Mouse (Mus musculus) right cerebral cortex, postnatal 36 days (tissue): ENCODE results near the gene Cyp2a5.
"Not testable (repeated sequence)": the region's sequence is repeated elsewhere in the genome, so short reads cannot be mapped to it uniquely, and the experiment has no call there.

ENCODE experiments used
- DNase-seq, 2 experiments: peaks; one replicate each; pipeline ENCODE4 v3.0.0; 2022; ENCODE audit warnings: low spot score in 2 of 2, mixed read lengths in 1 of 2

Cyp2a5 gene

GRCm38 (mm10) chr7:26835059-26835458, at the start of gene Cyp2a5:
TSS of gene Cyp2a5 (plus strand) at chr7:26835305.
- not testable (repeated sequence) for DNase-seq

DNA sequence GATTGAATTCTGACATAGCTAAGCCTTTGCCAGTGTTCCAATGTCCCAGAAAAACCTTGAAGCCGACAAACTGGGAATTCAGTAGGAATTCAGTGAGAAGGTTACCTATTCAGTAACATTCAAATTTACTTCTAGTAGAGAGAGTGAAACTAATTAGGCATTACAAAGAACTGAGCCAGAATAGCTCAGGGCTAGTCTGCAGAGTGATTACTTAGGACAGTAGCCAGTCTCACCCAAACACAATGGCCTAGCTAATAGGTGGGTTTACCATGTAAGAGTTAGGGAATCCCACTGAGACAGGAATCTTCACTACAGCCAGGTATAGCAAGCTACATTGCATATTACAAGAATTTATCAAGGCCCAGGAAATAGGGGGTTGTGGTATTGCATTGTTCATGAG, 49.1 kb upstream of the Cyp2a5 start:
- not testable (repeated sequence) for DNase-seq

- DNase-seq, result no peak
These were observed 45.1 kb upstream of the Cyp2a5 start for GRCm38 (mm10) chr7:26789984-26790383.

DNA sequence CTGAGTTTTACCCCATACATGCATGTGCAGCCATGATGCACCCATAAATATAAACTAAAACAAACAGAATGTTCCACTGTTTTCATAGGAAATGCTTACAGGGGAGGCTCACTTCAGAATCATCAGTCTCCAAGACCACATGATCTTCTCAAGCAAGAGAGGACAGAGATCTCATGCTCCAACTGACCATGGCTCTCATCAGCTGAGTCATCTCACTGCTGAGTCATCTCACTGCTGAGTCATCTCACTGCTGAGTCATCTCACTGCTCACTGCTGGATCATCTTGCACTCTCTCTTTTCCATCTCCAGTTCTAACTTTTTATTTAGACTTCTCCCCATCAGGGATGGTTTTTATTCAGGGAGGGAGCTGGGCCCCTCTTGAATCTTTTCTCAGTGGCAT, 35.0 kb upstream of the Cyp2a5 start:
- DNase-seq, result no peak

- no peak for DNase-seq
These were observed 34.1 kb upstream of the Cyp2a5 start for GRCm38 (mm10) chr7:26800996-26801395.

- DNase-seq, result no peak
These were observed 26.5 kb upstream of the Cyp2a5 start, which contains the start of gene Cyp2g1 for GRCm38 (mm10) chr7:26808592-26808991. TSS of gene Cyp2g1 (plus strand) at chr7:26808892.

GRCm38 (mm10) chr7:26831556-26832292, 3.4 kb upstream of the Cyp2a5 start:
- DNase-seq, result not testable (repeated sequence)

DNA sequence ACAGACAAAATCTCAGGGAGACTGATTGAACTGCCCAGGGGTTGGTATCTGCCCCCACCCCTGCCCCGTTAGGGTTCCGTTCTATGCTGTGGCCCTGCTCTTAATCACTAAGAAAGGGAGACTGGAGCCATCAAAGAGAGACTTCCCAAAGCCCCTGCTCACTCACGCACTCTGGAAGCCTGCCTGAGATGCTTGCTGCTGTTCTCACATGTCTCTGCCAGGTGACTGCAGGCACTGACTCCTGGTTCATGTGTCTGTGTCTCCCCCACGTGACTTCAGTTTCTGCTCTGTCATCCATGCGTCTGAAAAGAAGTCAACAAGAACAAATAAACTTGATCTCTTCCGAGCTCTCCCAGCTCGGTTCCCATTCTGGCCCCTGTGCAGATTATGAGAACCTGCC, 2.4 kb upstream of the Cyp2a5 start:
- DNase-seq, result not testable (repeated sequence)

DNA sequence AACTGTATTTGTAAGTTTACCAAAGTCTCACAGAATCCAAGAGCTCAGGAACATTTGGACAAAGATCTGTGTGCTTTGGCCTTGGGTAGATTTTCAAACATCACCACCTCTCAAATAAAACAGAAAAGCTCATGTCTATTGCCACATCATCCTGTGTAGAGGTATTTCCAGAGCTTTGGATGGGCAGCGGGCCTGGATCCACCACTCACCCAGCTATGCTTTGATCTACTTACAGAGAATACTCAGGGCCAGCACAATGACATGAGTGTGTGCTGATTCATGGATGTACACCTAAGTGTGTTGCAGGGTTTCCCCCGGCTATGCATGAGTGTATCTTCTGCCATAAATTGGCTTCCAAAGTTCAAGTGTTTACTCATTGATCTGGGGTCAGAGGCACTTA, 8.3 kb downstream of the Cyp2a5 start:
- not testable (repeated sequence) for DNase-seq

GRCm38 (mm10) chr7:26850063-26850462, 15.0 kb downstream of the Cyp2a5 start:
- not testable (repeated sequence) for DNase-seq

GRCm38 (mm10) chr7:26878581-26878980, 43.5 kb downstream of the Cyp2a5 start:
- not testable (repeated sequence) for DNase-seq

DNA sequence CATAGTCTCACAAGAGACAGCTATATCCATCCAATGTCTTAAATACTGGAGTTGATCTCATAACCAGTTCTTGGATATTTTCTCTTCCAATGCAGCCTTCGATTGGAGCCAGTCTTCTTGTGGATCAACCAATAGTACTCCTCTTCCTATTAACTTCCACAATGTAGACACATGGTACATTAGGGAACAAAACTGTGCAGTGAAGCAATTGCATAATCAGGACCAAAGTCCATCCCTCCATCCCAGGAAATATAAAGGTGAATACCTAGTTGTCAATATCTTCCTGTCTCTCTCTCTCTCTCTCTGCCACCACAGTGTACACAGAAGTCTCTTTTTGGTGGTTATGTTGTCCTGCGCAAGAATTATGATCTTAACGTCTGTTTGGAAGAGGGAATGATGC, 45.5 kb downstream of the Cyp2a5 start:
- DNase-seq, result not testable (repeated sequence)
